Mouse (Mus musculus) monocyte, adult 2 months (primary cell): ENCODE results near the gene Snn.

Source experiments
- DNase-seq, 2 experiments: peaks; one replicate each; pipeline ENCODE4 v3.0.0; 2022; ENCODE audit warnings: low spot score in 2 of 2, low read depth in 1 of 2

The Snn gene

GRCm38 (mm10) chr16:11046437-11046836, 14.3 kb upstream of the Snn start:
- no peak for DNase-seq

GRCm38 (mm10) chr16:11047130-11047529, 13.6 kb upstream of the Snn start:
- no peak for DNase-seq

GRCm38 (mm10) chr16:11050226-11050625, 10.5 kb upstream of the Snn start:
- DNase-seq: no peak

- no peak for DNase-seq
Measured at GRCm38 (mm10) chr16:11051134-11051533, 9.6 kb upstream of the Snn start.

- no peak for DNase-seq
Measured at GRCm38 (mm10) chr16:11054409-11054808, 6.3 kb upstream of the Snn start.

- no peak for DNase-seq
Measured at GRCm38 (mm10) chr16:11054871-11055270, 5.9 kb upstream of the Snn start.

- DNase-seq: no peak
Measured at GRCm38 (mm10) chr16:11055916-11056315, 4.8 kb upstream of the Snn start.

- no peak for DNase-seq
Measured at GRCm38 (mm10) chr16:11062794-11063721, 2.3 kb downstream of the Snn start.

- DNase-seq: no peak
Measured at GRCm38 (mm10) chr16:11064341-11064740, 3.6 kb downstream of the Snn start.

GRCm38 (mm10) chr16:11064742-11065141, 4.0 kb downstream of the Snn start:
- no peak for DNase-seq

GRCm38 (mm10) chr16:11065431-11065830, 4.7 kb downstream of the Snn start:
- DNase-seq: no peak

GRCm38 (mm10) chr16:11066029-11066832, 5.5 kb downstream of the Snn start, which contains the start of gene Litaf:
Litaf (minus strand) TSS chr16:11066157.
- DNase-seq: peak; percentile 77 to 82

- DNase-seq: no peak
Measured at GRCm38 (mm10) chr16:11066833-11067191, 6.1 kb downstream of the Snn start.

- no peak for DNase-seq
Measured at GRCm38 (mm10) chr16:11068666-11069065, 7.9 kb downstream of the Snn start.

GRCm38 (mm10) chr16:11069271-11069670, 8.5 kb downstream of the Snn start:
- no peak for DNase-seq

- DNase-seq: no peak
Measured at GRCm38 (mm10) chr16:11069710-11070420, 9.1 kb downstream of the Snn start.

GRCm38 (mm10) chr16:11071176-11071575, 10.4 kb downstream of the Snn start:
- no peak for DNase-seq

- DNase-seq: no peak
Measured at GRCm38 (mm10) chr16:11071887-11072286, 11.1 kb downstream of the Snn start.

GRCm38 (mm10) chr16:11072454-11072853, 11.7 kb downstream of the Snn start:
- DNase-seq: no peak

- DNase-seq: no peak
Measured at GRCm38 (mm10) chr16:11073060-11073459, 12.3 kb downstream of the Snn start.

- DNase-seq: no peak
Measured at GRCm38 (mm10) chr16:11077601-11078201, 17.0 kb downstream of the Snn start.
